Mouse (Mus musculus) midbrain, embryonic 11.5 days (tissue): ENCODE data around the gene C2cd2l. TPM values are rescaled to one million over a fixed set of nuclear protein-coding genes. Genes with fewer than 3 reads are reported as not detected.
"Not testable (repeated sequence)": the region's sequence is repeated elsewhere in the genome, so short reads cannot be mapped to it uniquely, and the experiment has no call there.

ENCODE experiments used
- ATAC-seq: fragments of 200-750 bp; cut with Nextera tagmentation; 2 replicates; pipeline ENCODE4 v1.8.0; 2017; ENCODE audit warnings: moderate TSS enrichment, moderate library complexity; ENCODE audit not compliant: low FRiP score
- DNase-seq: peaks from one replicate; pipeline ENCODE4 v3.0.0; 2015; ENCODE audit warnings: low spot score; ENCODE audit errors: missing footprints
- H3K27ac ChIP-seq: fragments of 300-500 bp; sonication (generic); 2 replicates; pipeline ENCODE4 v1.5.1; 2014; ENCODE audit warnings: low read depth, low read length
- H3K27me3 ChIP-seq: fragments of 300-500 bp; sonication (generic); 2 replicates; pipeline ENCODE4 v1.6.1; 2014; ENCODE audit warnings: mild to moderate bottlenecking, low read length, moderate library complexity, mixed read lengths; ENCODE audit not compliant: control insufficient read depth, insufficient read depth
- H3K36me3 ChIP-seq: fragments of 300-500 bp; sonication (generic); 2 replicates; pipeline ENCODE4 v1.6.1; 2014; ENCODE audit warnings: mild to moderate bottlenecking, low read length, moderate library complexity, mixed read lengths; ENCODE audit not compliant: control insufficient read depth, insufficient read depth
- H3K4me1 ChIP-seq: fragments of 300-500 bp; sonication (generic); 2 replicates; pipeline ENCODE4 v1.6.1; 2014; ENCODE audit warnings: low read length; ENCODE audit not compliant: control insufficient read depth, insufficient read depth
- H3K4me2 ChIP-seq: fragments of 300-500 bp; sonication (generic); 2 replicates; pipeline ENCODE4 v1.6.1; 2014; ENCODE audit warnings: mild to moderate bottlenecking, moderate library complexity
- H3K4me3 ChIP-seq: fragments of 300-500 bp; sonication (generic); 2 replicates; pipeline ENCODE4 v1.5.1; 2014; ENCODE audit warnings: low read depth, low read length
- H3K9ac ChIP-seq: fragments of 300-500 bp; sonication (generic); 2 replicates; pipeline ENCODE4 v1.6.1; 2014; ENCODE audit warnings: low read length
- H3K9me3 ChIP-seq: fragments of 300-500 bp; sonication (generic); 2 replicates; pipeline ENCODE4 v1.6.1; 2016; ENCODE audit warnings: low read length; ENCODE audit not compliant: control insufficient read depth
- WGBS: fragments of 180-500 bp; shearing (Covaris S2); extraction: QIAGEN DNeasy Blood & Tissue Kit; methylation state at CpG from one replicate; pipeline ENCODE4 v1.1.7; 2014; 5-methylcytosine and 5-hydroxymethylcytosine counted together
- polyA plus RNA-seq: library from polyadenylated mRNA; unstranded; fragments of >200 nt; fragmentation: Nextera tagmentation; extraction: Ambion mirVana; gene quantifications from 2 replicates; pipeline ENCODE4 v1.2.1, GENCODE M21; 2014

Gene C2cd2l
- polyA plus RNA-seq, 1 experiment from 2014 or later: 10.4 TPM

- Histone ChIP-seq H3K9ac (no peak overlapping the region), H3K4me3 (no peak overlapping the region), H3K4me1 (peaks cover 17% of the 10 kb centered on the region), H3K4me2 (no peak overlapping the region), H3K9me3 (0 out of 2 replicates have a peak, but pooled peaks cover 3% of the 10 kb centered on the region), H3K27me3 (no peaks in the 10 kb centered on the region), H3K27ac (no peak overlapping the region), H3K36me3 (peaks cover 9% of the 10 kb centered on the region)
- DNase-seq (no peak), ATAC-seq (no peak)
- WGBS: 85% methylated on average over 5 of the region's 5 CpGs
Observed at GRCm38 (mm10) chr9:44338574-44338973, 18.5 kb upstream of the C2cd2l start.

- Histone ChIP-seq H3K9me3 (0 out of 2 replicates have a peak, but pooled peaks cover 3% of the 10 kb centered on the region), H3K4me2 (peak overlapping the region; percentile 77), H3K9ac (no peak overlapping the region), H3K27ac (no peak overlapping the region), H3K4me1 (peaks cover 11% of the 10 kb centered on the region), H3K36me3 (peaks cover 19% of the 10 kb centered on the region), H3K27me3 (no peaks in the 10 kb centered on the region), H3K4me3 (peak overlapping the region; percentile 65)
- ATAC-seq (no peak), DNase-seq (peak; percentile 89)
- WGBS: 67% methylated on average over 9 of the region's 9 CpGs
Observed at GRCm38 (mm10) chr9:44337436-44338169, 17.5 kb upstream of the C2cd2l start.

GRCm38 (mm10) chr9:44336964-44337363 lies 16.9 kb upstream of the C2cd2l start:
- no peak for ATAC-seq
- WGBS: 83% methylated on average over 3 of the region's 3 CpGs
- peak overlapping the region; percentile 77 for H3K4me2 ChIP-seq
- H3K4me1 ChIP-seq: peaks cover 11% of the 10 kb centered on the region
- H3K4me3 ChIP-seq: peak overlapping the region; percentile 65
- H3K9ac ChIP-seq: peak overlapping the region; percentile 89; the same call in 1 of the 2 replicates
- peaks cover 23% of the 10 kb centered on the region for H3K36me3 ChIP-seq
- no peaks in the 10 kb centered on the region for H3K27me3 ChIP-seq
- no peak overlapping the region for H3K27ac ChIP-seq
- H3K9me3 ChIP-seq: 0 out of 2 replicates have a peak, but pooled peaks cover 3% of the 10 kb centered on the region
- DNase-seq: peak; percentile 84

GRCm38 (mm10) chr9:44336513-44336912 lies 16.4 kb upstream of the C2cd2l start:
- not testable (repeated sequence) for H3K27ac ChIP-seq, ATAC-seq, H3K9me3 ChIP-seq, H3K27me3 ChIP-seq
- Histone ChIP-seq H3K4me2 (peak overlapping the region; percentile 77), H3K9ac (peak overlapping the region; percentile 89), H3K4me3 (peak overlapping the region; percentile 65), H3K36me3 (peaks cover 25% of the 10 kb centered on the region), H3K4me1 (peaks cover 11% of the 10 kb centered on the region)
- peak; percentile 81 for DNase-seq
- 37% methylated on average over 4 of the region's 4 CpGs for WGBS

- no peaks in the 10 kb centered on the region for H3K27me3 ChIP-seq
- H3K4me3 ChIP-seq: peak overlapping the region; percentile 65
- ATAC-seq (no peak), DNase-seq (no peak)
- peak overlapping the region; percentile 95; the same call in 1 of the 2 replicates for H3K27ac ChIP-seq
- peaks cover 25% of the 10 kb centered on the region for H3K36me3 ChIP-seq
- H3K9ac ChIP-seq: peak overlapping the region; percentile 89
- peaks cover 11% of the 10 kb centered on the region for H3K4me1 ChIP-seq
- WGBS: under 1% methylated on average over 5 of the region's 5 CpGs
- peak overlapping the region; percentile 77 for H3K4me2 ChIP-seq
- H3K9me3 ChIP-seq: 0 out of 2 replicates have a peak, but pooled peaks cover 3% of the 10 kb centered on the region
Observed at GRCm38 (mm10) chr9:44336093-44336406, 16.0 kb upstream of the C2cd2l start.

- H3K27me3 ChIP-seq: no peaks in the 10 kb centered on the region
- H3K36me3 ChIP-seq: peaks cover 25% of the 10 kb centered on the region
- H3K27ac ChIP-seq: peak overlapping the region; percentile 95
- ATAC-seq (no peak), DNase-seq (peak; percentile 96)
- 0 out of 2 replicates have a peak, but pooled peaks cover 3% of the 10 kb centered on the region for H3K9me3 ChIP-seq
- H3K4me3 ChIP-seq: peak overlapping the region; percentile 65
- peak overlapping the region; percentile 89 for H3K9ac ChIP-seq
- peaks cover 11% of the 10 kb centered on the region for H3K4me1 ChIP-seq
- H3K4me2 ChIP-seq: peak overlapping the region; percentile 77
- WGBS: under 1% methylated on average over 46 of the region's 50 CpGs
Observed at GRCm38 (mm10) chr9:44335331-44336092, 15.4 kb upstream of the C2cd2l start.

- H3K27me3 ChIP-seq: no peaks in the 10 kb centered on the region
- 0 out of 2 replicates have a peak, but pooled peaks cover 3% of the 10 kb centered on the region for H3K9me3 ChIP-seq
- WGBS: under 1% methylated on average over 83 of the region's 91 CpGs
- peaks cover 11% of the 10 kb centered on the region for H3K4me1 ChIP-seq
- ATAC-seq (peak; percentile 97), DNase-seq (peak; percentile 100)
- H3K9ac ChIP-seq: peak within 1 kb of the TSS; percentile 89
- H3K36me3 ChIP-seq: peaks cover 25% of the 10 kb centered on the region
- peak within 1 kb of the TSS; percentile 95 for H3K27ac ChIP-seq
- peak within 1 kb of the TSS; percentile 77 for H3K4me2 ChIP-seq
- peak within 1 kb of the TSS; percentile 65 for H3K4me3 ChIP-seq
Observed at GRCm38 (mm10) chr9:44334396-44335330, 14.6 kb upstream of the C2cd2l start, which contains the start of gene H2afx. H2afx (plus strand) TSS chr9:44334694.

GRCm38 (mm10) chr9:44332918-44333638 lies 13.0 kb upstream of the C2cd2l start:
- DNase-seq: no peak
- Histone ChIP-seq H3K27me3 (no peaks in the 10 kb centered on the region), H3K4me2 (no peak overlapping the region), H3K9me3 (0 out of 2 replicates have a peak, but pooled peaks cover 3% of the 10 kb centered on the region), H3K4me1 (peaks cover 11% of the 10 kb centered on the region), H3K9ac (no peak overlapping the region), H3K27ac (no peak overlapping the region), H3K4me3 (no peak overlapping the region), H3K36me3 (peaks cover 31% of the 10 kb centered on the region)
- no peak for ATAC-seq
- WGBS: 95% methylated on average over 13 of the region's 13 CpGs
